Comparison of ENCODE assay signal across 20 mouse cellular contexts in genomic region chr5:30833416-30833815, GRCm38 (mm10). TPM values are rescaled to one million over a fixed set of nuclear protein-coding genes. Genes with fewer than 3 reads are reported as not detected.
DNase-seq lines count a peak whose midpoint lies in the region; ATAC-seq and TF ChIP-seq lines count a peak whose summit lies in the region.
"Had no signal": no experiment of that assay in that cellular context is flagged by ENCODE, and none has a peak within 500 bp of the region (broad histone marks: within the 10 kb centered on the region; RNA-seq: fewer than 3 reads in every experiment).

No protein-coding gene starts in this region.

- peaks cover 3% of the 10 kb centered on the region; the same call in 1 of the 2 replicates for H3K4me1 ChIP-seq in kidney, adult 2 months (ENCODE audit: control insufficient read depth, insufficient read depth, low read length)
- H3K4me1 ChIP-seq in kidney, embryonic 14.5 days (ENCODE audit: control insufficient read depth, insufficient read depth, low read length): no peaks in the 10 kb centered on the region
- H3K4me1 ChIP-seq: embryonic facial prominence, embryonic 13.5 days; limb, embryonic 13.5 days; midbrain, embryonic 10.5 days; neural tube, embryonic 13.5 days had no signal

- peak; percentile 70 for DNase-seq in kidney, adult 2 months
- peak; percentile 32 for DNase-seq in 3T3-L1 (ENCODE audit: low read depth, low spot score)
- peak; percentile 26 for DNase-seq in adrenal gland, postnatal 10 days
- DNase-seq in kidney, postnatal 36 days: peak; percentile 50 to 66
- no peak for DNase-seq in gastrocnemius, postnatal 36 days
- DNase-seq in cerebellum, postnatal 14 days: no peak
- DNase-seq: cerebellum, adult 9-10 months; gastrocnemius, postnatal 14 days; layer of hippocampus, adult 9-11 months; lung, embryonic 14.5 days; lung, postnatal 4 days; thymus, postnatal 25 days had no signal

- WGBS in kidney, adult 2 months: 60% methylated on average over 3 of the region's 3 CpGs
- WGBS in kidney, embryonic 14.5 days: 85% methylated on average over 3 of the region's 3 CpGs

- H3K27me3 ChIP-seq in kidney, adult 2 months (replicated peaks; ENCODE audit: control insufficient read depth, insufficient read depth, low read length): no peaks in the 10 kb centered on the region
- no peaks in the 10 kb centered on the region for H3K27me3 ChIP-seq in kidney, embryonic 14.5 days (ENCODE audit: control insufficient read depth, insufficient read depth, low read length)
- H3K27me3 ChIP-seq: embryonic facial prominence, embryonic 13.5 days; limb, embryonic 13.5 days; neural tube, embryonic 13.5 days; Patski had no signal

- ATAC-seq in kidney, embryonic 14.5 days (ENCODE audit: low FRiP score, low TSS enrichment): no peak
- ATAC-seq: activated CD4-positive, CD25-positive, alpha-beta regulatory T cell, adult 4 months; inflammation-experienced regulatory T-cells, adult 6 months; Patski had no signal

- no peak overlapping the region for H3K4me3 ChIP-seq in kidney, adult 2 months (ENCODE audit: insufficient read depth, low read depth, low read length)
- no peak overlapping the region for H3K4me3 ChIP-seq in kidney, embryonic 14.5 days (ENCODE audit: low read length)
- H3K4me3 ChIP-seq: embryonic facial prominence, embryonic 13.5 days; limb, embryonic 13.5 days; midbrain, embryonic 10.5 days; neural tube, embryonic 13.5 days had no signal

- no peak overlapping the region for H3K9ac ChIP-seq in kidney, embryonic 14.5 days (ENCODE audit: low read depth, low read length)
- H3K9ac ChIP-seq: embryonic facial prominence, embryonic 13.5 days; limb, embryonic 13.5 days; lung, embryonic 14.5 days; neural tube, embryonic 13.5 days had no signal

- no peak for TF ChIP-seq CTCF in kidney, adult 2 months (conservative IDR thresholded peaks at IDR 0.05; ENCODE audit: insufficient read depth, insufficient read length, low read depth, low read length)

- H3K9me3 ChIP-seq in kidney, embryonic 14.5 days (ENCODE audit: control insufficient read depth, low read length): peaks cover 4% of the 10 kb centered on the region; the same call in 1 of the 2 replicates
- H3K9me3 ChIP-seq: limb, embryonic 13.5 days had no signal

- no peak for TF ChIP-seq POLR2A in kidney, adult 2 months (IDR thresholded peaks at IDR 0.05; ENCODE audit: low read depth, low read length)

- H3K36me3 ChIP-seq in kidney, adult 2 months (ENCODE audit: control insufficient read depth, insufficient read depth, low read length): no peaks in the 10 kb centered on the region
- H3K36me3 ChIP-seq in kidney, embryonic 14.5 days (ENCODE audit: control insufficient read depth, insufficient read depth, low read length): no peaks in the 10 kb centered on the region

- intact Hi-C loops in gastrocnemius, postnatal 36 days (cut with DNase I): no loop called here

- H3K27ac ChIP-seq in kidney, adult 2 months (ENCODE audit: insufficient read depth, low read depth, low read length): no peak overlapping the region
- H3K27ac ChIP-seq in kidney, embryonic 14.5 days (ENCODE audit: low read depth, low read length): no peak overlapping the region
- H3K27ac ChIP-seq: embryonic facial prominence, embryonic 13.5 days; limb, embryonic 13.5 days; midbrain, embryonic 10.5 days; neural tube, embryonic 13.5 days had no signal

- H3K4me2 ChIP-seq in kidney, embryonic 14.5 days (replicated peaks; ENCODE audit: low read depth, low read length): no peak overlapping the region
- H3K4me2 ChIP-seq: embryonic facial prominence, embryonic 13.5 days; limb, embryonic 13.5 days; lung, embryonic 14.5 days; neural tube, embryonic 13.5 days had no signal

RNA-seq across cellular contexts. Expression of gene Mapre3, which starts 19.0 kb away (rescaled TPM):
- 44.3 and 45.3 TPM in 2 replicates for polyA plus RNA-seq in kidney, adult 2 months (2012; rRNA removed)
- 13.6 and 19.3 TPM in 2 replicates for polyA plus RNA-seq in kidney, embryonic 14.5 days (2014; fragmentation: Nextera tagmentation; extraction: Ambion mirVana)
- total RNA-seq in adrenal gland, postnatal 10 days (2021): 10 to 100 TPM; 35.9 to 47.4 TPM
- 10 to 100 TPM; 63.1 to 68.1 TPM for total RNA-seq in gastrocnemius, postnatal 36 days (2021)

RNA-seq across cellular contexts. Expression of gene Tmem214, which starts 34.4 kb away (rescaled TPM):
- 81.3 and 92.5 TPM in 2 replicates for polyA plus RNA-seq in kidney, adult 2 months (2012; rRNA removed)
- 53.1 and 65.1 TPM in 2 replicates for polyA plus RNA-seq in kidney, embryonic 14.5 days (2014; fragmentation: Nextera tagmentation; extraction: Ambion mirVana)
- total RNA-seq in adrenal gland, postnatal 10 days (2021): 10 to 100 TPM; 49.4 to 50.4 TPM
- 10 to 100 TPM; 25.0 to 31.5 TPM for total RNA-seq in gastrocnemius, postnatal 36 days (2021)

RNA-seq across cellular contexts. Expression of gene Agbl5, which starts 55.1 kb away (rescaled TPM):
- polyA plus RNA-seq in kidney, adult 2 months (2012; rRNA removed): 22.6 and 24.1 TPM in 2 replicates
- 19.5 and 27.1 TPM in 2 replicates for polyA plus RNA-seq in kidney, embryonic 14.5 days (2014; fragmentation: Nextera tagmentation; extraction: Ambion mirVana)
- total RNA-seq in adrenal gland, postnatal 10 days (2021): 10 to 100 TPM; 12.4 to 17.0 TPM
- 1 to 10 TPM; 1.6 to 3.0 TPM for total RNA-seq in gastrocnemius, postnatal 36 days (2021)

Comparison
In these comparisons a context has a peak if more than half of its experiments do, and no peak if none do; other contexts are left out.
1. DNase-seq: peak in kidney, adult 2 months (single experiment), 3T3-L1 (single experiment), adrenal gland, postnatal 10 days (single experiment) and kidney, postnatal 36 days (2 of 2); none in gastrocnemius, postnatal 36 days (0 of 2) and cerebellum, postnatal 14 days (0 of 2).